Mouse (Mus musculus): Measurements from ENCODE around the gene Btbd19. TPM values are rescaled to one million over a fixed set of nuclear protein-coding genes. Genes with fewer than 3 reads are reported as not detected.
A peak's percentile ranks its signal among the peaks of the same experiment; 100 is the strongest.

The Btbd19 gene
- total RNA-seq, 2 experiments from 2014 or later = 11.5 to 13.2 TPM

DNA sequence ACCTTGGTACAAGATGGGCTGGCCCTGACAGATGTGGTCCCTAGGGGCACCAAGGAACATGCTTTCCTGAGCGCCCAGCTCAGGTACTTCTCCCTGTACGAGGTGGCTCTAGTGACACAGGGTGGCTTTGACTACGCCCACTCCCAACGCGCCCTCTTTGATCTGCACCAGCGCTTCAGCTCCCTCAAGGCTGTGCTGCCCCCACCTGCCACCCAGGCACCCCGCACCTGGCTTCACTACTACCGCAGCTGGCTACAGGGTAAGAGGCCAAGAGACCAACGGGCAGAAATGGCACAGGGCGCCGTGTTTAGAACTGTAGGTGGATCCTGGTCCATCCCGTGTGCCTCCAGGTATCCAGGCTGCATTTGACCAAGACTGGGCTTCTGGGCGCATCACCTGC, 15.3 kb downstream of the Btbd19 start:
- Histone ChIP-seq H3K4me3 (no peak overlapping the region), H3K27ac (no peak overlapping the region)
- no peak for TF ChIP-seq CTCF (IDR thresholded peaks at IDR 0.05)
- intact Hi-C loops (cut with DNase I) = no loop called here
- no peak for DNase-seq (ENCODE audit: extremely low spot score in 1 of 2, low spot score in 2 of 2)

DNA sequence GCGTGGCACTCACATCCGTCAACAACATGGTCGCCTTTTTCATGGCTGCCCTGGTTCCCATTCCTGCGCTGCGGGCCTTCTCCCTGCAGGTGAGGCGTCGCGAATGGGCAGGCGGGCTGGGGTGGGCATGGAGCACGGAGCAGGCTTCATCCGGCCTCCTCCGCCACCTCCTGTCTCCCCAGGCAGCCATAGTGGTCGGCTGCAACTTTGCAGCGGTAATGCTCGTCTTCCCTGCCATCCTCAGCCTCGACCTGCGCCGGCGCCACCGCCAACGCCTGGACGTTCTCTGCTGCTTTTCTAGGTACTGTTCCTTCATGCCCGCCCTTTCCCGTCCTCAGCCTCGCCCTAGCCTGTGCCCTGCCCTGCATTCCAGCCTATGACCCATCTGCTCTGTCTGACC, 16.2 kb downstream of the Btbd19 start:
- no peak for DNase-seq (ENCODE audit: extremely low spot score in 1 of 2, low spot score in 2 of 2)
- no peak overlapping the region for H3K27ac ChIP-seq
- no peak for TF ChIP-seq CTCF (IDR thresholded peaks at IDR 0.05)
- intact Hi-C loops (cut with DNase I) = no loop called here
- H3K4me3 ChIP-seq = no peak overlapping the region

DNA sequence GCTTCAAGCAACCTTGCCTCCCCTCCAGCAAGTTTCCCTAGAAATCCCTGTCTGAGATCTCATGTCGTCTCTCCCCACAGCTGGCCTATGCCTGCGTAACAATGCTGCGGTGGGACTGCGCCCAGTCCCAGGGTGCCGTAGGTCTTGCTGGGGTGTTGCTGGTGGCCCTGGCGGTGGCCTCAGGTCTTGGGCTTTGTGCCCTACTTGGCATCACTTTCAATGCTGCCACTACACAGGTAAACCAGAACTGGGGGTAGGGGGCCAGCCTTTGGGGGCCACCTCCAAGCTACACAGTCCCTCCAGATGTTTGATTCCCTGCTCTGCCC, 17.0 kb downstream of the Btbd19 start:
- TF ChIP-seq CTCF (IDR thresholded peaks at IDR 0.05) = no peak

DNA sequence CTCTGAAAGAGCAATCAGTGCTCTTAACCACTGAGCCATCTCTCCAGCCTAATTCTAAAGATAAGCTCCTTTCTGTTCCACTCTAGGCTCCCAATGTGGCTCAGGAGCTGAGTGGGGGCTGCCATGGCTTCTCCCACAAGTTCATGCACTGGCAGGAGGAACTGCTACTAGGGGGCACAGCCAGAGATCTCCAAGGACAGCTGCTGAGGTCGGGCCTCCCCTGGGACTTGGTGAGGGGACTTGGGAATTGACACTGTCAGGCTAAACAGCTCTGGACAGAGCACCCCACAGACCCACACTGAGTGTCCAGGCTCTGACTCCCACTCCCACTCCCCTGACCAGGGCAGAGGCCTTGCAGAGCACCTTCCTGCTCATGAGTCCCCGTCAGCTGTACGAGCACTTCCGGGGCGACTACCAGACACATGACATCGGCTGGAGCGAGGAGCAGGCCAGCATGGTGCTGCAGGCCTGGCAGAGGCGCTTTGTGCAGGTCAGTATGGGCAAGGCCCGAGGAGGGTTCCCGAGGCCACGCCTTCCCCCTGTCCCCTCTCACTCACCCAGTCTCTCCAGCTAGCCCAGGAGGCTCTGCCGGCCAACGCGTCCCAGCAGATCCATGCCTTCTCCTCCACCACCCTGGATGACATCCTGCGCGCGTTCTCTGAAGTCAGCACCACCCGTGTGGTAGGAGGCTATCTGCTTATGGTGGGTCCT, 17.6 kb downstream of the Btbd19 start:
- DNase-seq (ENCODE audit: extremely low spot score in 1 of 2, low spot score in 2 of 2) = no peak
- TF ChIP-seq CTCF (IDR thresholded peaks at IDR 0.05) = no peak
- intact Hi-C loops (cut with DNase I) = no loop called here
- Histone ChIP-seq H3K27ac (no peak overlapping the region), H3K4me3 (no peak overlapping the region)

More for the DNA sequence above, 17.0 kb downstream of the Btbd19 start:
- Histone ChIP-seq H3K27ac (no peak overlapping the region), H3K4me3 (no peak overlapping the region)
- no peak for DNase-seq (ENCODE audit: extremely low spot score in 1 of 2, low spot score in 2 of 2)
- intact Hi-C loops (cut with DNase I) = no loop called here

DNA sequence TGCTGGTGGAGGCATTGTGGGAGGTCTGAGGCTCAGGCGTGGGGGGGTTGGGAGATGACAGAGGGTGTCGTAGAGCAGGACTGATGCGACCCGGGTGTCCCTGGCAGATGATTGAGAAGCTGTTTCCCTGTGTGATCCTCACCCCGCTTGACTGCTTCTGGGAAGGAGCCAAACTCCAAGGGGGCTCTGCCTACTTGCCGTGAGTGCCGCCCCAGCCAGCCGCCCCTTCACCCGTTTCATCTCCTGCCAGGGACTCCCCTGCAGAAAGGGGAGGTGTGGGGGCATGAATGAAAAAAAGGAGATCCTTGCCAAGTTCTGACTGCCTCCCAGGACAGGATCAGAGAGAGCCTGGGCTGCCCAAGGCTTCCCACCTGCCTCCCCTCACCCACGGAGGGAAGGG, 20.4 kb downstream of the Btbd19 start:
- DNase-seq (ENCODE audit: extremely low spot score in 1 of 2, low spot score in 2 of 2) = no peak
- no peak overlapping the region for H3K27ac ChIP-seq
- no peak for TF ChIP-seq CTCF (IDR thresholded peaks at IDR 0.05)
- intact Hi-C loops (cut with DNase I) = no loop called here
- no peak overlapping the region for H3K4me3 ChIP-seq

DNA sequence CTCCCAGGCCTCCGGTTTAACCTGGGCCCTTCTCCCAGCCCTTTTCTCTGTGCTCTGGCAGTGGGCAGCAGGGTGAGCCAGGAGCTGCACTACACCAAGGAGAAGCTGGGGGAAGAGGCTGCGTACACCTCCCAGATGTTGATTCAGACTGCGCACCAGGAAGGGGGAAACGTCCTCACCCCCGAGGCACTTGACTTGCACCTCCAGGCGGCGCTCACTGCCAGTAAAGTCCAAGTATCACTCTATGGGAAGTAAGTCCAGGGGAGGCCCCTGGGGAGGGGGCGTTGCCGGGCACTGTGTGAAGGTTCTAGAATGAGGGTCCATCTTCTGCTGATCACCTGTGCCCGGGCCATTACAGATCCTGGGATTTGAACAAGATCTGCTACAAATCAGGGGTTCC, 20.9 kb downstream of the Btbd19 start:
- intact Hi-C loops (cut with DNase I) = no loop called here
- Histone ChIP-seq H3K27ac (no peak overlapping the region), H3K4me3 (no peak overlapping the region)
- no peak; the same call in none of the 2 replicates for TF ChIP-seq CTCF (IDR thresholded peaks at IDR 0.05)
- no peak for DNase-seq (ENCODE audit: extremely low spot score in 1 of 2, low spot score in 2 of 2)

DNA sequence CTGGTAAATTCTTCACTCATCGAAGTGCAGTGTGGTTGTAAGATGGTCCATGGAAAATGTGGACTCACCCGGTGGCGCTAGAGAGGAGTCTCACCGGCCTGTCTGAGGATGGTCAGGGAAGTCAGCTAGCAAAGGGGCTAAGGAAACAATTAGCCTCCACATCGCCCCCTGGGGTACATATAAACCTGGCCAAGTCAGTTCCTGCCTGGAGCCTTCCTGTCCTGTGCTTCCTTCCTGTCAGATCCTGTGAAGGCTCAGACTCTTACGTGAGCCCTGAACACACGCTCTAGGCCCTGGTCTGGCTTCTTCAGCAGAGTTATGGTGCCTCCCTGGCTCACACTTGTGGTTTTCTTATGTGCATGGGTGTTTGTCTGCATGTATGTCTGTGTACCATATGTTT, 24.3 kb downstream of the Btbd19 start:
- intact Hi-C loops (cut with DNase I) = no loop called here
- Histone ChIP-seq H3K4me3 (no peak overlapping the region), H3K27ac (no peak overlapping the region)
- no peak for DNase-seq (ENCODE audit: extremely low spot score in 1 of 2, low spot score in 2 of 2)
- TF ChIP-seq CTCF (IDR thresholded peaks at IDR 0.05) = peak; percentile 22

DNA sequence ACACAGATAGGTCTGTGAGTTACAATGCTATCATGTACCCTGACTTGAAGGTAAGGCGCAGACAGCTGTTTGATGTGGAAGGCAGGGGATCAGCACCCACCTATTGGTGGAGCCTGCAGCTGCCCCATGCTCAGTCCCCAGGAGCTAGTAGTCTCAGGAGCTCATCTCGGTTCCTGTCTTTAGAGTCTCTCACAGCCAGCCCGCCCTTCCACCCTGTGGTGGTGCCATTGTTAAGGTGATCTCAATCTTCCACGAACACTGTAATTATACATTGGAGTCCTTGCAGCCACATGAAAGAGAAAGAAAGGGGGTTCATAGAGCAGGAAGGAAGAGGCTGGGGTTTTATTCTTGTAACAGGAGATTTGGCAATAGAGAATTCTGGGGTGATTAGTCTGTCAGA, 25.5 kb downstream of the Btbd19 start:
- TF ChIP-seq CTCF (IDR thresholded peaks at IDR 0.05) = no peak
- Histone ChIP-seq H3K27ac (no peak overlapping the region), H3K4me3 (no peak overlapping the region)
- no peak for DNase-seq (ENCODE audit: extremely low spot score in 1 of 2, low spot score in 2 of 2)
- intact Hi-C loops (cut with DNase I) = no loop called here

DNA sequence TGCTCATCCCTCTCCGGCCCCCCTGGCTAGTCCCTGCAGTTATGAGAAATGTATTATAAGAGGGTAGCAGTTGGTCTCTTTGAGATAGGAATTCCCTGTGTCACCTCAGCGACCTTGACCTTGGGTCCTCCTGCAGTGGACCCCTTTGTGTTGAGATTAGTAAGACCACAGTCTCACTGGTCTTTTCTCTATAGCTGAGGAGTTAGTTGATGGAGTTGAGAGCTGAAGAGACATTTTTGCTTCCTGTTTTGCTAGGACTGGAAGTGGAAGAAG, 26.8 kb downstream of the Btbd19 start:
- intact Hi-C loops (cut with DNase I) = no loop called here
- DNase-seq (ENCODE audit: extremely low spot score in 1 of 2, low spot score in 2 of 2) = no peak
- H3K27ac ChIP-seq = no peak overlapping the region
- no peak for TF ChIP-seq CTCF (IDR thresholded peaks at IDR 0.05)
- no peak overlapping the region for H3K4me3 ChIP-seq

DNA sequence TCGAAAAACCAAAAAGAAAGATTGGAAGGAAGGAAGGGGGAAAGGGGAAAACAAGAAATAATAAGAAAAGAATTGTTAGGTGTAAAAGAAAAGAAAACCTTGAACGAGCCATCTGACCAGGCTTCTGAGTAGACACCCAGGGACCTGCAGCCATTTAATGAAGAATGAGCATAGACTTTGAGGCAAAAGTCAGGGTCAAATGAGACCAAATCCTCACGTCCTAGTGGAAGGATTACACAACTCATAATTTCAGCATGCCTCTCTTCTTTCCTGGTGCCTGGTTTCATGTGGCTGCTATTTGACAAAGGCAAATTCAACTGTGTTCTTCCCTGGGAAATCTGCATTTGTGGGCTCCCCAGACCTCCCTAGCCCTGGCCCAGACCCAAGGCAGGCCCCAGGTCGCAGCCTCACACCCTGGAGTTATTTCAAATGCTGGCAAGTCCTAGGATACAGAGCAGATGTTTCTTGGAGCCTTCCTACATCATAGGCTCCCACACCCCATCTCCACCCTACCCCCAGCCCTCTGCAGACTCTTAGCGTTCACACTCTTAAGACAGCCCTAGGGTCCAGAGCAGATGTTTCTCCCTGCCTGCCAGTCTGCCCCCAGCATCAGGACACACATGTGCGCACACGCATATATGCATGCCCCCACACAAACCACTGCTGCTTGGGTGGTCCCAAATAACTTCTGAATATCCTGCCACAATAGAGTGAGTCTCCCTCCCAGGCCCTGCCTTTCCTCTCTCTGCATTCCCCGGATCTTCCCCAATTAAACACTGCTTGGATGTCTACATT, 27.4 kb downstream of the Btbd19 start:
- H3K27ac ChIP-seq = no peak overlapping the region
- no peak for DNase-seq (ENCODE audit: extremely low spot score in 1 of 2, low spot score in 2 of 2)
- no peak overlapping the region for H3K4me3 ChIP-seq
- no peak for TF ChIP-seq CTCF (IDR thresholded peaks at IDR 0.05)
- intact Hi-C loops (cut with DNase I) = no loop called here

DNA sequence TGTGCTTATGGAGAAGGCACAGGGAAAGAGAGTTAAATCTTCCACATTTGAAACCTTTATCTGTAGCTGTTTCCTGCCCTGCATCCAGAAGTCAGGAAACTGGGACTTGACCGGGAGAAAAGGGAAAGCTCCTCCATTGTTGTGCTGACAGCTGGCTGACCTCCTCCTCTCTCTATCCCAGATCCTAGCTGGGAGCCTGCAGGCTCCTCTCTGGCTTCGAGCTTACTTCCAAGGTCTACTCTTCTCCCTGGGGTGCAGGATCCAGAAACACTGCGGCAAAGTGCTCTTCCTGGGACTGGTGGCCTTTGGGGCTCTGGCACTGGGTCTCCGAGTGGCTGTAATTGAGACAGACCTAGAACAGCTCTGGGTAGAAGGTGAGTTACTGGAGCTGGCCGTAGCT, 28.9 kb downstream of the Btbd19 start:
- Histone ChIP-seq H3K27ac (no peak overlapping the region), H3K4me3 (peak overlapping the region; percentile 58)
- no peak for TF ChIP-seq CTCF (IDR thresholded peaks at IDR 0.05)
- intact Hi-C loops (cut with DNase I) = no loop called here
- no peak for DNase-seq (ENCODE audit: extremely low spot score in 1 of 2, low spot score in 2 of 2)

DNA sequence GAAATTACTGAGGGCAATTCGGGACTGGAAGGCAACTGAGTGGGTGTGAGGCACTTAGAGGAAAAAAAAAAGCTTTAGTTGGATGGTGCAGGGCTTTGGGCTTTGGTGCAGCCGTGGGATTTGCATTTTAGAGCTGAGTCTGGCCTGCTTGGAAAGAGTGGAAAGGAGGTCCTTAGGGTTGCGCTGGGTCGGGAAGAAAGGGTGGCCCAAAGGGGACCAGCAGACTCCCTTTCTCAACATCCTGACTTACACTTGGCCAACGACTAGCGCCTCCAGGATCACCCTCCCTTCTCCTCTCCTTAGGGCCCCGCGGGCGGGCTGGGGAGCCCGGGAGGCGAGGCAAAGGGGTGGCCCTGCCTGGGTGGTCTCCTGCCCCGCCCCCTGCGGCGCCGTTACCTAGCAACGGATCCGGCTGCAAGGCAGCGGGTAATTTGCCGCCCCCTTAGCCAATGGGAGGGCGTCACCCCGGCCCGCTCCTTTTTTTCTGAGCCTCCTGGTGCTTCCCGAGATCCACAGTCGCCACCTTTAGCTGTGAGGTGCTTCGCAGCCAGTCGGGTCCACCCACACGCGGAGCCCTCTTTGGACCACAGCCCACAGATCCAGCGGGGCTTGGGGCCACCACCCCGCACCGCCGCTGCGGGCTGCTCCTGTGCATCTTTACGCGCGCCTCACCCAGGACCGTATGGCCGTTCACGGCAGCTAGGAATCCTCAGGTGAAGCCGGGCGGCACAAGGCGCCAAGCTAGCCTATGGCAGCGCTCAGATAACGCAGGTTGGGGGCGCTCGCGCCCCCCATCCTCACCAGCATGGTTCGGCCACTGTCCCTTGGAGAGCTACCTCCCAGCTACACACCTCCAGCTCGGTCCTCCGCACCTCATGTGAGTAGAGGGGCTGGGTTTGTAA, 29.7 kb downstream of the Btbd19 start, which contains the start of gene Ptch2:
TSS of gene Ptch2 (plus strand) at position 525 of the 902 bp plus-strand sequence.
- H3K27ac ChIP-seq = no peak within 1 kb of the TSS
- intact Hi-C loops (cut with DNase I) = no loop called here
- peak within 1 kb of the TSS; percentile 58 for H3K4me3 ChIP-seq
- DNase-seq (ENCODE audit: extremely low spot score in 1 of 2, low spot score in 2 of 2) = peak; percentile 22 to 52
- TF ChIP-seq CTCF (IDR thresholded peaks at IDR 0.05) = no peak; the same call in 1 of the 2 replicates
